Mouse (Mus musculus) cerebellum, adult 2 months (tissue): ENCODE measurements around the gene Cacna2d2. TPM values are rescaled to one million over a fixed set of nuclear protein-coding genes. Genes with fewer than 3 reads are reported as not detected.

ENCODE experiments used
- DNase-seq, 2 experiments: peaks; one replicate each; pipeline ENCODE4 v3.0.0; 2021
- H3K27ac ChIP-seq: fragments of 200-500 bp; 2 replicates; pipeline ENCODE4 v1.5.1; 2012; ENCODE audit warnings: low read length, control low read depth, inconsistent platforms; ENCODE audit not compliant: insufficient read depth
- H3K27me3 ChIP-seq: fragments of 200-500 bp; 2 replicates; pipeline ENCODE4 v1.6.1; 2012; ENCODE audit warnings: inconsistent platforms, mild to moderate bottlenecking, low read length, moderate library complexity; ENCODE audit not compliant: control insufficient read depth, insufficient read depth
- H3K4me1 ChIP-seq: fragments of 200-500 bp; 2 replicates; pipeline ENCODE4 v1.6.1; 2011; ENCODE audit warnings: low read length; ENCODE audit not compliant: control insufficient read depth, insufficient read depth
- H3K4me3 ChIP-seq: fragments of 200-500 bp; replicated peaks from 2 replicates; pipeline ENCODE3; 2011; ENCODE audit warnings: mild to moderate bottlenecking, low read depth, low read length, control low read depth; ENCODE audit not compliant: insufficient read depth
- CTCF ChIP-seq: fragments of 200-500 bp; IDR thresholded peaks from 2 replicates; pipeline ENCODE4 v1.5.1; 2011; ENCODE audit warnings: low read depth, mild to moderate bottlenecking, control low read depth, low read length, moderate library complexity, borderline replicate concordance; ENCODE audit not compliant: insufficient read depth
- POLR2A ChIP-seq: fragments of 200-500 bp; IDR thresholded peaks from 2 replicates; pipeline ENCODE4 v1.6.1; 2011; ENCODE audit warnings: low read length, control low read depth, borderline replicate concordance; ENCODE audit not compliant: insufficient read depth
- WGBS: fragments of 180-500 bp; shearing (Covaris S2); methylation state at CpG from one replicate; pipeline ENCODE4 v1.1.7; 2018; 5-methylcytosine and 5-hydroxymethylcytosine counted together
- polyA plus RNA-seq: library from polyadenylated mRNA; depleted of rRNA; stranded (reverse); fragments of >200 nt; gene quantifications from 2 replicates; pipeline ENCODE4 v1.2.3, GENCODE M21; 2012

The Cacna2d2 gene
- polyA plus RNA-seq, 1 experiment = 130 TPM

DNA sequence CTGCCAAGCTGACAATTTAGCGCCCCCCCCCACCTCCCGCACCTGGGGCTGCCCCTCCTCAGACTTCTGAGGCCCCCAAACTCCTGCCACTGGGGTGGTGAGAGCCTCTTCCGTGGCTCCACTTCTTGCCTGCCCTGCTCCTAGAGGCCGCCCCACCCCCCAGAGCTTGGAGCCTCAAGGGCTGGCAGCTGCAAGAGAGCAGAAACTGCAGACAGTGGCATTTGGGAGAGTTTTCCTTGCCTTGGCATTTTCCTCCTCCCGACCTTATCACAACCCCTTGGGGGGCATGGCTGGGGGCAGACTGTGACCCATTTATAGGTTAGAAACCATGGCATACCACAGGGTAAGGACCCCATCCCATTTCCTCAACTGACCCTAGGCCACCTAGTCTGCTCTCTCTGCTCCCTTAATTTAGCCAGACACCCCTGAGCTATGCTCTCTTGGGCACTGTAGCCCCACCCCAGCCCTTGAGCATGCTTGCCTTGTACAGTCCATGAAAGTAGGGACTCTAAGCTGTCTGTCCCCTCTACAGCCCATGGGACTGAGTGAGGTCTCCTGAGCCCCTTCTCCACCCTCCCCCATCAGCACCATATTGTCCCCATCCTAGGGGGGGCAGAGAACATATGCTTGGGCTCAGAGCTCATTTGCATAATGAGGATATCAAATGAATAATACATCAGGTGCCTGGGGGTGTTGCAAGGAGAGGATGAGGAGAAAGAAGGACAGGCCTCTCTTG is 29.2 kb downstream of the Cacna2d2 start:
- no peak for TF ChIP-seq CTCF
- TF ChIP-seq POLR2A = no peak
- WGBS = 40% methylated on average over 5 of the region's 5 CpGs
- no peak for DNase-seq
- no peak overlapping the region for H3K27ac ChIP-seq
- no peak overlapping the region for H3K4me3 ChIP-seq
- peaks cover 44% of the 10 kb centered on the region for H3K4me1 ChIP-seq
- no peaks in the 10 kb centered on the region for H3K27me3 ChIP-seq

- Histone ChIP-seq H3K4me1 (peaks cover 43% of the 10 kb centered on the region), H3K27ac (no peak overlapping the region), H3K27me3 (no peaks in the 10 kb centered on the region), H3K4me3 (no peak overlapping the region)
- TF ChIP-seq POLR2A = no peak
- no peak for TF ChIP-seq CTCF
- 73% methylated on average over 12 of the region's 12 CpGs for WGBS
- DNase-seq = no peak
Observed at GRCm38 (mm10) chr9:107430445-107430844, 31.0 kb downstream of the Cacna2d2 start.

GRCm38 (mm10) chr9:107432546-107432945 is 33.1 kb downstream of the Cacna2d2 start:
- Histone ChIP-seq H3K27me3 (no peaks in the 10 kb centered on the region), H3K4me1 (peaks cover 36% of the 10 kb centered on the region), H3K4me3 (no peak overlapping the region), H3K27ac (no peak overlapping the region)
- DNase-seq = no peak
- TF ChIP-seq POLR2A = no peak
- no peak for TF ChIP-seq CTCF
- 73% methylated on average over 3 of the region's 3 CpGs for WGBS

GRCm38 (mm10) chr9:107434851-107435250 is 35.4 kb downstream of the Cacna2d2 start:
- H3K4me1 ChIP-seq = peaks cover 17% of the 10 kb centered on the region
- H3K4me3 ChIP-seq = no peak overlapping the region
- H3K27ac ChIP-seq = no peak overlapping the region
- H3K27me3 ChIP-seq = no peaks in the 10 kb centered on the region
- DNase-seq = no peak
- TF ChIP-seq POLR2A (no peak), CTCF (no peak)
- 71% methylated on average over 6 of the region's 6 CpGs for WGBS

DNA sequence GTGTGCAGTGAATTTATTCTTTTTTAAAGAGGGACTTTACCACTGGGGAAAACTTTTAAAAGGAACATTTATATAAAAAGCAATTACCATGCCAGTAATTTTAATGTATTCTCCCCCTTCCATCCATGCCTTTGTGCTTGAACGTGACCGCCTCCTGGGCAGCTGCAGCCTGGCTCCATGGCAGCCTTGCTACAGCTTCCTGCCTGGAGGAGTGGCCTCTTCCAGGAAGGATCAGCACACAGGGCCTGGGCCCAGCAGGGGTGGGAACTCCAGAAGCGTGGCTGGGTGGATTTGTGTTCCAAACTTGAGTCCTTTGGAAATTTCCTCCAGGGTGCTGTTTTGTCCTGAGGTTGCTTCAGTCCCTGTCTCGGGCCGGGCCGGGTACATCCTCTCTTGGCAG is 35.9 kb downstream of the Cacna2d2 start:
- TF ChIP-seq CTCF = no peak
- TF ChIP-seq POLR2A = no peak
- no peak overlapping the region for H3K4me3 ChIP-seq
- 45% methylated on average over 6 of the region's 6 CpGs for WGBS
- peaks cover 17% of the 10 kb centered on the region for H3K4me1 ChIP-seq
- no peak for DNase-seq
- H3K27ac ChIP-seq = no peak overlapping the region
- H3K27me3 ChIP-seq = no peaks in the 10 kb centered on the region

GRCm38 (mm10) chr9:107442891-107443290 is 43.5 kb downstream of the Cacna2d2 start:
- DNase-seq = no peak
- 77% methylated on average over 4 of the region's 4 CpGs for WGBS
- Histone ChIP-seq H3K4me3 (no peak overlapping the region), H3K27ac (no peak overlapping the region), H3K27me3 (no peaks in the 10 kb centered on the region), H3K4me1 (peaks cover 7% of the 10 kb centered on the region)
- TF ChIP-seq CTCF = no peak
- TF ChIP-seq POLR2A = no peak

DNA sequence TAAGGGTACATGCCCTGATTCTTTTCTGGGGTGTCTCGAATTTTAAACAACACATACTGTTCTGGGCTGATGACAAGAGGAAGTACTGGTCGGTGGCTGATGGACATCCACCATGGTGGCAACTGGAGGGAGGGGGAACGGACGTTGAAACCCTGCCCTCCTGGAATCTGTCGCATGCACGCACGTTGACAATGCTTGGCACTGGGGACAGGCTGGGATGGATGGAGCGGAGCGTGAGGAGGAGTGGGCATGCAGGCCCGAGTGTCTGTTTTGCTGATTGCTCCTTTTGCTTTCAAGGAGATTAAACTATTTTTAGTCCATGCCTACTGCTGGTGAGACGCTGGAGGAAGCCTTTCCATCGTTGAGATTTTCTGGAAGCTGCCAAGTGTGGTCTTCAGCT is 43.9 kb downstream of the Cacna2d2 start:
- TF ChIP-seq POLR2A (no peak), CTCF (no peak)
- H3K4me1 ChIP-seq = peaks cover 7% of the 10 kb centered on the region
- DNase-seq = no peak
- no peak overlapping the region for H3K27ac ChIP-seq
- H3K27me3 ChIP-seq = no peaks in the 10 kb centered on the region
- no peak overlapping the region for H3K4me3 ChIP-seq
- WGBS = 43% methylated on average over 12 of the region's 12 CpGs

DNA sequence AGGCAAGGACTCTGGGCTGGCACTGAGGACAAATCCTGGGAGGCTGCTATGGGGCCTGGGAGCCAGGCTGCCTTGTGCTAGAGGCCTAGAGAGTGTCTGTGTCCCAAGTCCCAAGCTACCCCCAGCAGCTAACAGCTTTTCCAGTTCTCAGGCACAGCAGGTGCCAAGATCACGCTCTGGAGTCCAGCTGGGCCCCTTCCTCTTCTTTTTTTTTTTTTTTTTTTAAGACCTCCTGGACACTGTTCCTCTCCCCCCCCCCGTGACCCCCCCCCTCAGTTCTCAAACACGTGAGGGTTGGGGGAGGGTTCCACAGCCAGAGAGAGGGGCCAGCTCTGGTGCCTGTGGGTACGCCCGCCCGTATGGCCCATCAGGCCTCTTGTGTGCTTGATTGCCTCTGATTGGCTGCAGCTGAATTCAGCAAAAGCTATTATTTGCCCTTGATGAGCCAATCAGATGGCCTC is 45.6 kb downstream of the Cacna2d2 start:
- 82% methylated on average over 4 of the region's 6 CpGs for whole genome bisulfite sequencing
- no peak for DNase-seq
- no peak for TF ChIP-seq POLR2A
- no peak for TF ChIP-seq CTCF
- H3K4me1 ChIP-seq = peaks cover 11% of the 10 kb centered on the region
- no peak overlapping the region for H3K27ac ChIP-seq
- no peaks in the 10 kb centered on the region for H3K27me3 ChIP-seq
- H3K4me3 ChIP-seq = no peak overlapping the region
